Mouse (Mus musculus) layer of hippocampus, adult 2 months (tissue): Measurements from ENCODE around the gene Skil. TPM values are rescaled to one million over a fixed set of nuclear protein-coding genes. Genes with fewer than 3 reads are reported as not detected.

Source experiments
- DNase-seq, 2 experiments: peaks; one replicate each; pipeline ENCODE4 v3.0.0; 2022; ENCODE audit warnings: low spot score in 2 of 2
- H3K27ac ChIP-seq: fragments of 200-600 bp; 2 replicates; pipeline ENCODE4 v1.8.1; 2022
- H3K4me3 ChIP-seq: fragments of 200-600 bp; 2 replicates; pipeline ENCODE4 v1.8.1; 2022; ENCODE audit warnings: mild to moderate bottlenecking
- CTCF ChIP-seq: fragments of 200-600 bp; conservative IDR thresholded peaks from 2 replicates; pipeline ENCODE4 v1.8.1; 2022; ENCODE audit warnings: antibody characterized with exemption, mild to moderate bottlenecking, moderate library complexity
- long read RNA-seq, 2 experiments: library from polyadenylated mRNA; stranded (forward); transcript quantifications; one replicate each; pipeline ENCODE4 v2.0.0; 2021; ENCODE audit warnings: borderline mapping rate in 2 of 2
- total RNA-seq, 2 experiments: library from RNA; stranded (reverse); gene quantifications; 2 replicates each; pipeline ENCODE4 v1.2.3; 2021

Skil gene
- total RNA-seq: 10 to 100 TPM; 64.9 to 68.3 TPM
- long read RNA-seq, experiment 1, full-length matches to known transcripts: 22 of 28 reads
- long read RNA-seq, experiment 1, partial matches to known transcripts: 2 of 28 reads
- long read RNA-seq, experiment 1, other reads (novel, unspliced or antisense): 4 of 28 reads
- long read RNA-seq, experiment 2, full-length matches to known transcripts: 40 of 49 reads
- long read RNA-seq, experiment 2, partial matches to known transcripts: 1 of 49 reads
- long read RNA-seq, experiment 2, other reads (novel, unspliced or antisense): 8 of 49 reads

DNA sequence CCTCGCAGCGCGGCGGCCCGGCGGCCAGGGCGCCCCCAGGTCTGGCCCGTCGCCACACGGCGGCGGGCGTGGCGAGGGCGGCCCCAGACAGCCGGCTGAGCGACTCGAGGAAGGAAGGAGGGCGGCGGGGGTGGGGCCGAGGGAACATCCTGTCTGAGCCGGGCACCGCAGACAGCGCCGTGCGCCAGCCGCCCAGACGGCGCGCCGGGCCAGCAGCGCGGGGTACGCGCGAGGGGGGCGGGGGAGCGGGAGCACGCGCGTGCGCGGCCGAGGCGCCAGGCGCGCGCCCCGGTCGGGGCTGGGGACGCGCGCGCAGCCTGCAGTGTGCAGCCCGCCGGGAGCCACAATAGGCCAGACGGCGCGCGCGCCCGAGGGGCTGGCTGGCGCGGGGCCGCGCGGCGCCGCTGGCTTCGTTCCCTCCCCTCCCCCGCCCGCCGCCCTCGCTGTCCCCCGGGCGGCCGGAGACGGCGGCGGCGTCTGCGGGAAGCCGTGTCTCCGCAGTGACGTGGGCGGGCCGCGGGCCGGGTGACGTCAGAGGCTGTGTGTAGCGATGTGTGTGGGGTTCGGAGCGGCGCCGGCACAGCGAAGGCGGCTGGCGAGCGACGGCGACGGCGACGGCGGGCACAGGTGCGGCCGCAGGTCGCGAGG is at the start of gene Skil:
Gene Skil (plus strand): TSS at position 528 of the 648 bp plus-strand sequence.
- TF ChIP-seq CTCF: no peak
- DNase-seq: peak; percentile 90
- H3K4me3 ChIP-seq: peak within 1 kb of the TSS; percentile 73
- peak within 1 kb of the TSS; percentile 97 for H3K27ac ChIP-seq

- no peak overlapping the region for H3K4me3 ChIP-seq
- TF ChIP-seq CTCF: peak; percentile 83
- peak in 1 of 2 experiments; percentile 25 for DNase-seq
- H3K27ac ChIP-seq: no peak overlapping the region
Measured at GRCm38 (mm10) chr3:31047263-31047662, 47.6 kb upstream of the Skil start.

- no peak overlapping the region for H3K4me3 ChIP-seq
- peak; percentile 58 for TF ChIP-seq CTCF
- DNase-seq: no peak
Measured at GRCm38 (mm10) chr3:31049087-31049486, 45.8 kb upstream of the Skil start.

GRCm38 (mm10) chr3:31050375-31050774 is 44.5 kb upstream of the Skil start:
- H3K27ac ChIP-seq: no peak overlapping the region
- H3K4me3 ChIP-seq: no peak overlapping the region
- no peak for DNase-seq
- no peak for TF ChIP-seq CTCF

More at GRCm38 (mm10) chr3:31049087-31049486, 45.8 kb upstream of the Skil start:
- no peak overlapping the region for H3K27ac ChIP-seq

- TF ChIP-seq CTCF: no peak
- DNase-seq: no peak
- Histone ChIP-seq H3K27ac (no peak overlapping the region), H3K4me3 (no peak overlapping the region)
Measured at GRCm38 (mm10) chr3:31051730-31052129, 43.1 kb upstream of the Skil start.

DNA sequence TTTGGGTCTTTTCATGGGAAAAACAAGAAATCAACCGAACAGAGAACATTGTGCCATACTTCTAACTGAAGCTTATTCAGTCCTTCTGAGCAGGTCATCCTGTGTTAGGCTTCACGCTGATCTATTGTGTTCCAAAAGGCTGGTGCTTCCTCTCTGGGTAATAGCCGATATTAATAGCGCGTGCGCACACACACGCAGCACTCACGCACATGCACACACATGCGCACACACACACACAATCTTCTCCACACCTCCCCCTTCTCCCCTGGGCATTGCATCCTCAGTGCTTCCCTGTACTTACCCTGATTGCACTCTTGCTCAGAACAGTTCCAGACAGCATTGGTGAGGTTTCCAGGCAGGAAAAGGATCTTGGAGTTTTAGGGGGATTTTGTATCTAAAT is 41.7 kb upstream of the Skil start:
- Histone ChIP-seq H3K27ac (no peak overlapping the region), H3K4me3 (no peak overlapping the region)
- DNase-seq: no peak
- TF ChIP-seq CTCF: no peak

- Histone ChIP-seq H3K27ac (no peak overlapping the region), H3K4me3 (no peak overlapping the region)
- peak in 1 of 2 experiments; percentile 38 for DNase-seq
- no peak for TF ChIP-seq CTCF
Measured at GRCm38 (mm10) chr3:31054888-31055287, 40.0 kb upstream of the Skil start.

DNA sequence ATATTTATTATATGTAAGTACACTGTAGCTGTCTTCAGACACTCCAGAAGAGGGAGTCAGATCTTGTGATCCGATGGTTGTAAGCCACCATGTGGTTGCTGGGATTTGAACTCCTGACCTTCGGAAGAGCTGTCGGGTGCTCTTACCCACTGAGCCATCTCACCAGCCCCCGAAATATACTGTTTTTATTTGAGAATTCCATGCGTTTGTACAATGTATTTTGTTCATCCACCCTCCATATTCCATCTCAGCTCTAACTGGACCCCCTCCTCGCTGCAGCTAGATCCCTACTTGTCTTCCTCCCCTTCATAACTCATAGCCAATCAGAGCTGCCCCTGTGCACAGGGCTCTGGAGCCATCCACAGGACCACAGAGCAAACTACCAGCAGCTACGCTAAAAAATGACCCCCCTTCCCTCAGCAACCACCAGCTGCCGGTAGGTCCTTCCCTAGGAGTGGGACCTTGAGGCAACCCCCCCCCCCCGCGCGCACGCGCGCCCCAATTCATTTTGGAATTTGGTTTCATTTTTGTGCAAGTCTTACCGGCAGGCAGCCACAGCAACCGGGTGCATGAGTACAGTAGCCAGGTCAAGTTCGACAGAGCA is 38.7 kb upstream of the Skil start:
- H3K4me3 ChIP-seq: peak overlapping the region; percentile 58
- peak overlapping the region; percentile 79 for H3K27ac ChIP-seq
- 0 out of 2 replicates have a peak, but pooled peaks have one; percentile 7 for TF ChIP-seq CTCF
- no peak for DNase-seq

DNA sequence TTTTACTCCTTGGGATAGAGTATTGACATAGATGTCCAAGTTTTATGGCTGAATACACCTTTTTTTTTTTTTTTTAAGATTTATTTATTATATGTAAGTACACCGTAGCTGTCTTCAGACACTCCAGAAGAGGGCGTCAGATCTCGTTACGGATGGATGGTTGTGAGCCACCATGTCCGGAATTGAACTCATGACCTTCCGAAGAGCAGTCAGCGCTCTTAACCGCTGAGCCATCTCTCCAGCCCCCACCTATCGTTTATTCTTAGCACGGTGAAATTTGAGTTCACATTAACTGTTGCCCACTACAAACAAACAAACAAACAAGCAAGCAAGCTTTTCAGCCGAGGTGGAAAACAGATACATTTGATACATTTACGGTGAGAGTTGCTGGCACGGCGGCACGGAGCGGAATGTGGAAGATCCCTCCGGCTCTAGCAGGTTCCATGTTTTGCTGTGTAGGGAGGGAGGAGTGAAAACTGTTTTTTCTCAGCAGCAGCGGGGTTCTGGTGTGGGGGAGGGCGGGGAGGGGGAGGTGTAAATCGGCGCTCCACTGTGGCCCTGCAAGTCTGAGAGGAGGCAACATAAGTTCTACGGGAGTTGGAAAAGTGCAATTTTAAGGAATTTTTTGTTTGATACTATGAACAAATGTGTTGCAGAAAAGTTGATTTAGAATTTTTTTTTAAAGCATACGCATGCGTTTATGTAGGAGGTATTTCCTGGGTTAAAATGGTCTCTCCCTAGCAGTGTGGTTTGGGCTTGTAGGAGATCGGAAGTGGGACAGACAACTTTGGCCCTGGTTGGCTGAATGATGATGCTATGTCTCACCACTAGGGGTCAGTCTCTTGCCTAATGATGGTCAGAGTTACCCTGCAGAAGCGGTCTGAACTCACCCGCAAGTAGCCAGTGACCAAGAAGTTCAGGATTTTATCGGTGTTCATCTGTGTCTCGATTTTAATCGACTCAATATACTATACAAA is 37.9 kb upstream of the Skil start:
- peak overlapping the region; percentile 79 for H3K27ac ChIP-seq
- H3K4me3 ChIP-seq: peak overlapping the region; percentile 58
- peak; percentile 77 to 82 for DNase-seq
- TF ChIP-seq CTCF: peak; percentile 95

GRCm38 (mm10) chr3:31060745-31061102 is 34.1 kb upstream of the Skil start:
- no peak; the same call in 1 of the 2 replicates for TF ChIP-seq CTCF
- H3K4me3 ChIP-seq: no peak overlapping the region
- no peak overlapping the region for H3K27ac ChIP-seq
- DNase-seq: no peak

DNA sequence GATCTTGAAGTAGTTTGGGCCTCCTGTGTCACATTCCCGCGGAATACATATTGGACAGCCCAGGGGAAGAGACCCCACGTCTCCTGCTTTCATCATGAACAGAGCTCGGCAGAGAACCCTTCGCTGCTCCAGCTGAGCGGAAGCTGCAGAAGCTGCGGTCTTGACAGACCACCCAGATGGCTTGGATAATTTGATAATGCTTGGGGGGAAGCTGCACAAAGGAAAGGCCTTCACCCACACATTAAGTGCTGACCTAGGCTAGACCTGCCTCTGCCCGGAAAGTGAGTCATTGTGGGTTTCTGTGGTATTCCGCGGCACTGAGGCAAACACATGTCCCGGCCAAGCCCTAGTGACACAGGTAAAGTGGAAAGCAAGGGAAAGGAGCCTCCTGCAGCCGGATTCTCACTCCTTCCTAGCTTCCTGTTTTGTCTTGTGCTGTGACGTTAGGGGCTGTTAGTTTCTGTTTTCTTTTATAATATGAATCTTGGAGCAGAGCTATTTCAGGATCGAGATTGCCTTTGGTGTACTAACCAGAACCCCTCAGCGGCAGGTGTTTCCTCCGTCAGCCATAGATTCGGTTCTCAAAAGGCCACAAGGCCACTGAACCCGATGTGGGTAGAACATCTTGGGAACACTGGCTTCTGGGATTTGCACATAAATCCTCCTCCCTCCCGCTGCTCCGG is 33.6 kb upstream of the Skil start:
- Histone ChIP-seq H3K4me3 (no peak overlapping the region), H3K27ac (no peak overlapping the region)
- DNase-seq: no peak
- no peak for TF ChIP-seq CTCF

DNA sequence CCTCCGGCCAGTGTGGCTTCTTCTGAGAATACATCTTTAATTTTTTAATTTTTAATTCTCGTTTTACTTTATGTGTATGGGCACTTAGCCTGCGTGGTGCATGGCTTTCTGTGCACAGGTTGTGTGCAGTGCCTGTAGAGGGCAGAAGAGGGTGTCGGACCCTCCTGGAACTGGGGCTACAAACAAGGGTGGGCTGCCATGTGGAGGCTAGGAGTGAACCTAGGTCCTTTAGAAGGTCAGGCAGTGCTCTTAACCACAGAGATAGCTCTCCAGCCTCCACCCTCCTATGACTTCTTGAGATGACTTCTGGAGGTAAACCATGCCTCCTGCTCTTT is 33.1 kb upstream of the Skil start:
- peak; percentile 51 for TF ChIP-seq CTCF
- DNase-seq: no peak
- H3K4me3 ChIP-seq: no peak overlapping the region
- no peak overlapping the region for H3K27ac ChIP-seq
